Mouse (Mus musculus): ENCODE data around the gene Kera. TPM values are rescaled to one million over a fixed set of nuclear protein-coding genes. Genes with fewer than 3 reads are reported as not detected.
A peak's percentile ranks its signal among the peaks of the same experiment; 100 is the strongest.

Kera gene
- 0.13 and 0.20 TPM in 2 replicates for polyA plus RNA-seq (2014; fragmentation: Nextera tagmentation; extraction: Ambion mirVana)

GRCm38 (mm10) chr10:97606579-97606978 lies at the start of gene Kera:
Kera (plus strand) TSS chr10:97606879.
- Histone ChIP-seq H3K4me2 (ENCODE audit: low read depth) (no peak within 1 kb of the TSS), H3K4me3 (ENCODE audit: low read depth, low read length) (no peak within 1 kb of the TSS), H3K27ac (ENCODE audit: low read depth, low read length) (no peak within 1 kb of the TSS), H3K36me3 (ENCODE audit: control insufficient read depth, insufficient read depth, low read length) (no peaks in the 10 kb centered on the region), H3K9me3 (ENCODE audit: control insufficient read depth, low read length) (no peaks in the 10 kb centered on the region), H3K27me3 (ENCODE audit: control insufficient read depth, insufficient read depth, low read length) (no peaks in the 10 kb centered on the region), H3K4me1 (ENCODE audit: control insufficient read depth, insufficient read depth, low read length) (no peaks in the 10 kb centered on the region), H3K9ac (ENCODE audit: low read length) (no peak within 1 kb of the TSS)
- WGBS = 85% methylated on average over 2 of the region's 2 CpGs
- no peak for DNase-seq (ENCODE audit: low spot score)
- no peak for ATAC-seq (ENCODE audit: insufficient read depth, low FRiP score, low TSS enrichment)

DNA sequence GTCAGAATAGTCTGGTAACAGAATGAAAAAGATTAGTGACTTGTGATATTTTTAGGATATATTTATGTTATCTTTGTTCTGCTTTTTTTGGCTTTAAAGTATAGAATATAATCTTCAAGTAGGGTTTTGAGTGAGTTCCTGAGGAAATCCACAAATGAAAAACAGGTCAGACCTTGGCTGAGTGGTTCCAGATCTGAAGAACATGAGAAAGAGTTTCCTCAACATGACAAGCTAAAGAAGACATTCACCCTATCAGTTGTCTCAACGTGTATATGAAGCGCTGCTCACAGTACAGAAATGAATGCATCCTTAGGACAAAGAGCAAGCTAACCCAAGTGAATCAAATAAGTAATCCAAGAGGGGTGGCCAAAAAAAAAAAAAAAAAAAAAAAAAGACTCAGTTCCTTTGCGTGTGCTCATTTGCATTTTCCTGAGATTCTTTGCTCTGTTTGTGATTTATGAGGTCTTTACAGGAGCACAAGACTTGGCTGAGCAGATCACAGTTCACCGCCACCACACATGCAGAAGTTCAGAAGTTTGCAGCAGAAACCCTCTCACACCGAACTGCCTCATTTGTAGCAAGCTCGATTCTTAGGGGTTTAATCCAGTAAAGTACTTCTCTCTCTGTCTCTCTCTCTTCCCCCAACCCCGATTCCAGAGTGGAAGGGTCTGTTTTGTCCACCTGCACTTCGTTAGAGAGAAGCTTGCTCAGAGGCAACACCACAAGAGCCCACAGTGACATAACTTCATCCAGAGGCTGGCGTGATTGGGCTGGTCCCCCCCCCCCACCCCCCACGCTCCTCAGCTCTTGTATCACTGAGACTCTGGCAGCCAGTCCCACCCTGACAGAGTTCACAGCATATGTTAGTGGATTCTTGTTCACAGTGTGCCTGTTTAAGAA lies 41.5 kb upstream of the Kera start, which contains the start of gene Lum:
TSS of gene Lum (plus strand) at position 172 of the 900 bp plus-strand sequence.
- no peaks in the 10 kb centered on the region for H3K36me3 ChIP-seq (ENCODE audit: control insufficient read depth, insufficient read depth, low read length)
- H3K27me3 ChIP-seq (ENCODE audit: control insufficient read depth, insufficient read depth, low read length) = no peaks in the 10 kb centered on the region
- peak; percentile 27 for DNase-seq (ENCODE audit: low spot score)
- WGBS = 54% methylated on average over 10 of the region's 10 CpGs
- H3K4me3 ChIP-seq (ENCODE audit: low read depth, low read length) = no peak within 1 kb of the TSS
- no peak; the same call in 1 of the 2 replicates for ATAC-seq (ENCODE audit: insufficient read depth, low FRiP score, low TSS enrichment)
- H3K27ac ChIP-seq (ENCODE audit: low read depth, low read length) = no peak within 1 kb of the TSS
- 0 out of 2 replicates have a peak, but pooled peaks cover 3% of the 10 kb centered on the region for H3K4me1 ChIP-seq (ENCODE audit: control insufficient read depth, insufficient read depth, low read length)
- H3K9me3 ChIP-seq (ENCODE audit: control insufficient read depth, low read length) = no peaks in the 10 kb centered on the region
- no peak within 1 kb of the TSS for H3K9ac ChIP-seq (ENCODE audit: low read length)
- H3K4me2 ChIP-seq (ENCODE audit: low read depth) = no peak within 1 kb of the TSS

- no peak overlapping the region for H3K4me2 ChIP-seq (ENCODE audit: low read depth)
- DNase-seq (ENCODE audit: low spot score) (no peak), ATAC-seq (ENCODE audit: insufficient read depth, low FRiP score, low TSS enrichment) (no peak)
Observed at GRCm38 (mm10) chr10:97567489-97568135, 39.1 kb upstream of the Kera start.

GRCm38 (mm10) chr10:97582543-97583231 lies 24.0 kb upstream of the Kera start:
- H3K36me3 ChIP-seq (ENCODE audit: control insufficient read depth, insufficient read depth, low read length) = no peaks in the 10 kb centered on the region
- H3K4me3 ChIP-seq (ENCODE audit: low read depth, low read length) = no peak overlapping the region
- no peak for ATAC-seq (ENCODE audit: insufficient read depth, low FRiP score, low TSS enrichment)
- H3K4me2 ChIP-seq (ENCODE audit: low read depth) = no peak overlapping the region
- 85% methylated on average over 4 of the region's 4 CpGs for WGBS
- H3K4me1 ChIP-seq (ENCODE audit: control insufficient read depth, insufficient read depth, low read length) = no peaks in the 10 kb centered on the region
- H3K27me3 ChIP-seq (ENCODE audit: control insufficient read depth, insufficient read depth, low read length) = no peaks in the 10 kb centered on the region
- DNase-seq (ENCODE audit: low spot score) = no peak
- no peaks in the 10 kb centered on the region for H3K9me3 ChIP-seq (ENCODE audit: control insufficient read depth, low read length)
- H3K9ac ChIP-seq (ENCODE audit: low read length) = no peak overlapping the region
- H3K27ac ChIP-seq (ENCODE audit: low read depth, low read length) = no peak overlapping the region

More at GRCm38 (mm10) chr10:97567489-97568135, 39.1 kb upstream of the Kera start:
- no peaks in the 10 kb centered on the region for H3K27me3 ChIP-seq (ENCODE audit: control insufficient read depth, insufficient read depth, low read length)
- H3K27ac ChIP-seq (ENCODE audit: low read depth, low read length) = no peak overlapping the region
- no peak overlapping the region for H3K4me3 ChIP-seq (ENCODE audit: low read depth, low read length)
- H3K4me1 ChIP-seq (ENCODE audit: control insufficient read depth, insufficient read depth, low read length) = 0 out of 2 replicates have a peak, but pooled peaks cover 3% of the 10 kb centered on the region
- H3K9ac ChIP-seq (ENCODE audit: low read length) = no peak overlapping the region
- no peaks in the 10 kb centered on the region for H3K36me3 ChIP-seq (ENCODE audit: control insufficient read depth, insufficient read depth, low read length)
- WGBS = 58% methylated on average over 8 of the region's 8 CpGs
- H3K9me3 ChIP-seq (ENCODE audit: control insufficient read depth, low read length) = no peaks in the 10 kb centered on the region

- Histone ChIP-seq H3K36me3 (ENCODE audit: control insufficient read depth, insufficient read depth, low read length) (no peaks in the 10 kb centered on the region), H3K9ac (ENCODE audit: low read length) (no peak overlapping the region), H3K27ac (ENCODE audit: low read depth, low read length) (no peak overlapping the region), H3K4me1 (ENCODE audit: control insufficient read depth, insufficient read depth, low read length) (no peaks in the 10 kb centered on the region), H3K9me3 (ENCODE audit: control insufficient read depth, low read length) (no peaks in the 10 kb centered on the region), H3K27me3 (ENCODE audit: control insufficient read depth, insufficient read depth, low read length) (no peaks in the 10 kb centered on the region), H3K4me3 (ENCODE audit: low read depth, low read length) (no peak overlapping the region), H3K4me2 (ENCODE audit: low read depth) (no peak overlapping the region)
- no peak for DNase-seq (ENCODE audit: low spot score)
- 67% methylated on average over 3 of the region's 3 CpGs for WGBS
- ATAC-seq (ENCODE audit: insufficient read depth, low FRiP score, low TSS enrichment) = no peak
Observed at GRCm38 (mm10) chr10:97584176-97584575, 22.5 kb upstream of the Kera start.

DNA sequence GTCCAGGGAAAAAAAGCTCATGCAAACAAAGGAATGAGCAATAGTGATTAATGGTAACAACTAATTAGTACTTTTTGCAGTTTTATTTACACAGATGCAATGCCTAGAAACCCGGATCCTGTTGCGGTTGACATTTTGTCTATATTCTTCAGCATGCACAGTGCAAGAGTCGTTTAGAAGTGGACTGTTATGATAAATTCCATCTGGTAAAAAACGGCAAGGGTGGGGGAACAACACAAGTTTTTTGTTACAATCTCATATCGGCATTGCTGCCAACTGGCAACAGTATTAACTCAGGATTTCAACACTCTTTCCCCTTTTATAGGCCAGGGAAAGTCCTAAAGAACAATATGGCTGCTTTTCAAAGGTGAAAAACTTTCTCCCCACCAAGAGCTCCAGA lies 19.5 kb upstream of the Kera start:
- Histone ChIP-seq H3K4me1 (ENCODE audit: control insufficient read depth, insufficient read depth, low read length) (no peaks in the 10 kb centered on the region), H3K27ac (ENCODE audit: low read depth, low read length) (no peak overlapping the region), H3K4me2 (ENCODE audit: low read depth) (no peak overlapping the region), H3K9me3 (ENCODE audit: control insufficient read depth, low read length) (no peaks in the 10 kb centered on the region), H3K36me3 (ENCODE audit: control insufficient read depth, insufficient read depth, low read length) (no peaks in the 10 kb centered on the region), H3K9ac (ENCODE audit: low read length) (no peak overlapping the region), H3K27me3 (ENCODE audit: control insufficient read depth, insufficient read depth, low read length) (no peaks in the 10 kb centered on the region), H3K4me3 (ENCODE audit: low read depth, low read length) (no peak overlapping the region)
- ATAC-seq (ENCODE audit: insufficient read depth, low FRiP score, low TSS enrichment) = no peak
- no peak for DNase-seq (ENCODE audit: low spot score)
- 88% methylated on average over 5 of the region's 5 CpGs for WGBS

DNA sequence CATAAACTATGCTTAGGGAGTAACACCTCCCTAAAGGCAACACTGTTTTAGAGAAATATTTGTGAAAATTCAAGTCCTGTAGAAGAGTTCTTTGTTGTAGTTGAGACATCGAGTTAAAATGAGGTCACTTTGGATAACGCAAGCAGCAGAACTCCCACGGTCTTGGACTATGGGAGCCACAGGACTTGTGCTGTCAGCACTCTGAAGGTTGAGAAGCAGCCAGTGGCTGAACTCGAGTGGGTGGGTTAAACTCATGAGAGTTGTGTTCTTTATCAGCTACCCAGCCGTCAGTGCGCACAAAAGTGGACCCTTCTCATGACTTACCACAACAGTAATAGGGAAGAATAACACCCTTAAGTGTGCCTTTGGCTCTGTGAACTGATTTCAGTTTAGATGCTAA lies 17.1 kb upstream of the Kera start:
- ATAC-seq (ENCODE audit: insufficient read depth, low FRiP score, low TSS enrichment) (no peak), DNase-seq (ENCODE audit: low spot score) (no peak)
- Histone ChIP-seq H3K36me3 (ENCODE audit: control insufficient read depth, insufficient read depth, low read length) (no peaks in the 10 kb centered on the region), H3K4me2 (ENCODE audit: low read depth) (no peak overlapping the region), H3K9me3 (ENCODE audit: control insufficient read depth, low read length) (no peaks in the 10 kb centered on the region), H3K4me3 (ENCODE audit: low read depth, low read length) (no peak overlapping the region), H3K27me3 (ENCODE audit: control insufficient read depth, insufficient read depth, low read length) (no peaks in the 10 kb centered on the region), H3K27ac (ENCODE audit: low read depth, low read length) (no peak overlapping the region), H3K4me1 (ENCODE audit: control insufficient read depth, insufficient read depth, low read length) (no peaks in the 10 kb centered on the region), H3K9ac (ENCODE audit: low read length) (no peak overlapping the region)
- WGBS = 87% methylated on average over 6 of the region's 6 CpGs

DNA sequence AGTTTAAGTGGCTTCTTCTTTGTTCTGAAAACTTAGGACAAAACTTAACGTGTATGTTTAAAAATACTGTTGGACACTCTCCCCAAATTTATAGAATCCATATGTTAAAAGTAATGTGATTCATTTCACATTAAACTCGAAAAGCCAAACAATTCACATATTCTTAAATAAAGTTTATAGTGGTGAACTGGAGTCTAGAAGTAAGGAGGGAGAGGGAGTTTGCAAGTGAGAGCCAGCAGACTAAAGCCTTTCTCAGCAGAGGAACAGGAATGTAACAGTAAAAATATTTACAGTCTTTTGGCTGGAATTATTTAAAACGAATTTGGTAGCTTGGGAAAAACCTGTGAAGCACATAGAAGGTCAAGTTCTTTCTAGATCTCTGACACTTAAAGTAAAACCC lies 15.6 kb upstream of the Kera start:
- no peak for ATAC-seq (ENCODE audit: insufficient read depth, low FRiP score, low TSS enrichment)
- whole genome bisulfite sequencing = 68% methylated on average over 3 of the region's 3 CpGs
- Histone ChIP-seq H3K4me1 (ENCODE audit: control insufficient read depth, insufficient read depth, low read length) (no peaks in the 10 kb centered on the region), H3K27ac (ENCODE audit: low read depth, low read length) (no peak overlapping the region), H3K9ac (ENCODE audit: low read length) (no peak overlapping the region), H3K36me3 (ENCODE audit: control insufficient read depth, insufficient read depth, low read length) (no peaks in the 10 kb centered on the region), H3K4me3 (ENCODE audit: low read depth, low read length) (no peak overlapping the region), H3K4me2 (ENCODE audit: low read depth) (no peak overlapping the region), H3K9me3 (ENCODE audit: control insufficient read depth, low read length) (no peaks in the 10 kb centered on the region), H3K27me3 (ENCODE audit: control insufficient read depth, insufficient read depth, low read length) (no peaks in the 10 kb centered on the region)
- no peak for DNase-seq (ENCODE audit: low spot score)
